Comparison of ENCODE assay signal across 8 mouse cellular contexts in genomic region chr7:73588351-73588906, GRCm38 (mm10). TPM values are rescaled to one million over a fixed set of nuclear protein-coding genes. Genes with fewer than 3 reads are reported as not detected.
A peak's percentile ranks its signal among the peaks of the same experiment; 100 is the strongest.
DNase-seq lines count a peak whose midpoint lies in the region; ATAC-seq and TF ChIP-seq lines count a peak whose summit lies in the region.

No protein-coding gene starts in this region.

- H3K9ac ChIP-seq in midbrain, postnatal 0 days (replicated peaks; ENCODE audit: low read length, poor library complexity, severe bottlenecking), result no peak overlapping the region

- peaks cover 9% of the 10 kb centered on the region; the same call in 1 of the 2 replicates for H3K4me1 ChIP-seq in midbrain, postnatal 0 days (ENCODE audit: insufficient read depth, low read length)
- peaks cover 28% of the 10 kb centered on the region for H3K4me1 ChIP-seq in midbrain, embryonic 10.5 days

- DNase-seq in adrenal gland, adult 2 months, result peak; percentile 63
- DNase-seq in adrenal gland, postnatal 10 days, result no peak
- no peak for DNase-seq in midbrain, postnatal 0 days (ENCODE audit: low spot score)
- DNase-seq in midbrain, embryonic 10.5 days (ENCODE audit: low spot score), result no peak
- peak; percentile 94 for DNase-seq in kidney, adult 9 months
- peak; percentile 32 for DNase-seq in right cerebral cortex, postnatal 14 days
- no peak for DNase-seq in embryo, embryonic 10.5 days (ENCODE audit: low spot score)
- DNase-seq in layer of hippocampus, postnatal 36 days, result no peak

- H3K4me2 ChIP-seq in midbrain, postnatal 0 days (ENCODE audit: low read depth, low read length, poor library complexity, severe bottlenecking), result no peak overlapping the region

- no peak for TF ChIP-seq CTCF in midbrain, postnatal 0 days (IDR thresholded peaks at IDR 0.05)

- H3K27ac ChIP-seq in midbrain, postnatal 0 days (ENCODE audit: low read depth, low read length), result peak overlapping the region; percentile 65; the same call in 1 of the 2 replicates
- H3K27ac ChIP-seq in midbrain, embryonic 10.5 days (replicated peaks), result no peak overlapping the region

- no peak overlapping the region for H3K4me3 ChIP-seq in midbrain, postnatal 0 days (ENCODE audit: low read depth, low read length)
- H3K4me3 ChIP-seq in midbrain, embryonic 10.5 days, result no peak overlapping the region

- H3K36me3 ChIP-seq in midbrain, postnatal 0 days (ENCODE audit: insufficient read depth, low read length), result no peaks in the 10 kb centered on the region
- H3K36me3 ChIP-seq in midbrain, embryonic 10.5 days, result no peaks in the 10 kb centered on the region

- WGBS in midbrain, postnatal 0 days, result 90% methylated on average over 8 of the region's 8 CpGs
- 93% methylated on average over 8 of the region's 8 CpGs for WGBS in midbrain, embryonic 10.5 days

- no peaks in the 10 kb centered on the region for H3K27me3 ChIP-seq in midbrain, postnatal 0 days (ENCODE audit: insufficient read depth, low read length)
- H3K27me3 ChIP-seq in midbrain, embryonic 10.5 days (ENCODE audit: low read depth, poor library complexity, severe bottlenecking), result peaks cover 18% of the 10 kb centered on the region

- no peaks in the 10 kb centered on the region for H3K9me3 ChIP-seq in midbrain, postnatal 0 days (ENCODE audit: low read length)
- H3K9me3 ChIP-seq in midbrain, embryonic 10.5 days (replicated peaks), result no peaks in the 10 kb centered on the region

- no peak for ATAC-seq in midbrain, postnatal 0 days (ENCODE audit: low FRiP score)

RNA-seq across cellular contexts. Expression of gene Chd2, which starts 46.8 kb away (rescaled TPM):
- 10 to 100 TPM; 28.3 to 45.9 TPM for total RNA-seq in adrenal gland, adult 2 months (2021)
- 11.1 and 12.9 TPM in 2 replicates for polyA plus RNA-seq in adrenal gland, adult 2 months (2012; rRNA removed)
- 10 to 100 TPM; 42.8 to 62.0 TPM for total RNA-seq in adrenal gland, postnatal 10 days (2021)
- 34.0 and 34.4 TPM in 2 replicates for total RNA-seq in midbrain, postnatal 0 days (2014; rRNA removed)
- 33.2 and 43.8 TPM in 2 replicates for polyA plus RNA-seq in midbrain, postnatal 0 days (2015; fragmentation: Nextera tagmentation; extraction: Ambion mirVana)
- 39.6 and 48.3 TPM in 2 replicates for polyA plus RNA-seq in midbrain, embryonic 10.5 days (2016; fragmentation: Nextera tagmentation; extraction: Ambion mirVana)
- 10 to 100 TPM; 46.4 to 61.7 TPM for total RNA-seq in layer of hippocampus, postnatal 36 days (2021)

Comparison
In these comparisons a context has a peak if more than half of its experiments do, and no peak if none do; other contexts are left out.
1. DNase-seq: peak in adrenal gland, adult 2 months (single experiment), kidney, adult 9 months (single experiment) and right cerebral cortex, postnatal 14 days (single experiment); none in adrenal gland, postnatal 10 days (single experiment), midbrain, postnatal 0 days (single experiment), midbrain, embryonic 10.5 days (single experiment), embryo, embryonic 10.5 days (single experiment) and layer of hippocampus, postnatal 36 days (0 of 2).